Mouse (Mus musculus): Measurements from ENCODE around the gene Atn1. TPM values are rescaled to one million over a fixed set of nuclear protein-coding genes. Genes with fewer than 3 reads are reported as not detected.

Gene Atn1
- total RNA-seq, 2 experiments from 2014 or later: 139 to 170 TPM

GRCm38 (mm10) chr6:124767920-124768703 is 11.8 kb upstream of the Atn1 start:
- DNase-seq: no peak

- DNase-seq: no peak
Measured at GRCm38 (mm10) chr6:124767536-124767919, 11.2 kb upstream of the Atn1 start.

GRCm38 (mm10) chr6:124765951-124766350 is 9.6 kb upstream of the Atn1 start:
- DNase-seq: no peak

- DNase-seq: peak; percentile 78 to 79
Measured at GRCm38 (mm10) chr6:124759259-124759658, 2.9 kb upstream of the Atn1 start.

- no peak for DNase-seq
Measured at GRCm38 (mm10) chr6:124758849-124759232, 2.5 kb upstream of the Atn1 start.

GRCm38 (mm10) chr6:124757909-124758848 is 1.9 kb upstream of the Atn1 start:
- peak; percentile 56 to 64 for DNase-seq

GRCm38 (mm10) chr6:124757351-124757880 is 1.1 kb upstream of the Atn1 start:
- DNase-seq: no peak

- peak; percentile 79 to 83 for DNase-seq
Measured at GRCm38 (mm10) chr6:124756652-124757350, 477 bp upstream of the Atn1 start.

GRCm38 (mm10) chr6:124755306-124755705 is 1.0 kb downstream of the Atn1 start:
- DNase-seq: no peak

GRCm38 (mm10) chr6:124753861-124754260 is 2.5 kb downstream of the Atn1 start:
- DNase-seq: no peak

GRCm38 (mm10) chr6:124750405-124750804 is 5.9 kb downstream of the Atn1 start:
- DNase-seq: no peak

GRCm38 (mm10) chr6:124746654-124747632 is 9.4 kb downstream of the Atn1 start:
- DNase-seq: no peak

- DNase-seq: peak in 1 of 2 experiments; percentile 46
Measured at GRCm38 (mm10) chr6:124746296-124746605, 10.1 kb downstream of the Atn1 start.

- DNase-seq: peak; percentile 92 to 93
Measured at GRCm38 (mm10) chr6:124745490-124746295, 10.6 kb downstream of the Atn1 start.

GRCm38 (mm10) chr6:124744755-124745321 is 11.5 kb downstream of the Atn1 start:
- DNase-seq: no peak

GRCm38 (mm10) chr6:124743647-124744046 is 12.7 kb downstream of the Atn1 start:
- no peak for DNase-seq

- no peak for DNase-seq
Measured at GRCm38 (mm10) chr6:124742839-124743514, 13.3 kb downstream of the Atn1 start.

GRCm38 (mm10) chr6:124741842-124742241 is 14.5 kb downstream of the Atn1 start:
- DNase-seq: no peak
